Mouse (Mus musculus) E14TG2a.4 (cell line): ENCODE measurements around the gene Phb2.
A peak's percentile ranks its signal among the peaks of the same experiment; 100 is the strongest.

Experiments
- H3K27me3 ChIP-seq: 2 replicates; pipeline ENCODE4 v1.6.1; 2014; ENCODE audit warnings: low read length, control low read depth; ENCODE audit not compliant: insufficient read depth
- H3K36me3 ChIP-seq: 2 replicates; pipeline ENCODE4 v1.6.1; 2014; ENCODE audit warnings: low read length, control low read depth; ENCODE audit not compliant: insufficient read depth
- H3K4me1 ChIP-seq: replicated peaks from 2 replicates; pipeline ENCODE4 v1.6.1; 2014; ENCODE audit warnings: low read depth, low read length, control low read depth
- H3K4me3 ChIP-seq: replicated peaks from 2 replicates; pipeline ENCODE4 v1.5.1; 2014; ENCODE audit warnings: mild to moderate bottlenecking, low read length
- H3K9me3 ChIP-seq: 2 replicates; pipeline ENCODE4 v1.6.1; 2014; ENCODE audit warnings: low read length, control low read depth
- CTCF ChIP-seq: conservative IDR thresholded peaks from 2 replicates; pipeline ENCODE4 v1.5.1; 2014; ENCODE audit warnings: low read length
- NANOG ChIP-seq: IDR thresholded peaks from 2 replicates; pipeline ENCODE4 v1.6.1; 2014; ENCODE audit warnings: borderline replicate concordance, low read length, mixed read lengths
- POU5F1 ChIP-seq: IDR thresholded peaks from 2 replicates; pipeline ENCODE4 v1.6.1; 2014; ENCODE audit warnings: low read length, borderline replicate concordance

Phb2 gene

DNA sequence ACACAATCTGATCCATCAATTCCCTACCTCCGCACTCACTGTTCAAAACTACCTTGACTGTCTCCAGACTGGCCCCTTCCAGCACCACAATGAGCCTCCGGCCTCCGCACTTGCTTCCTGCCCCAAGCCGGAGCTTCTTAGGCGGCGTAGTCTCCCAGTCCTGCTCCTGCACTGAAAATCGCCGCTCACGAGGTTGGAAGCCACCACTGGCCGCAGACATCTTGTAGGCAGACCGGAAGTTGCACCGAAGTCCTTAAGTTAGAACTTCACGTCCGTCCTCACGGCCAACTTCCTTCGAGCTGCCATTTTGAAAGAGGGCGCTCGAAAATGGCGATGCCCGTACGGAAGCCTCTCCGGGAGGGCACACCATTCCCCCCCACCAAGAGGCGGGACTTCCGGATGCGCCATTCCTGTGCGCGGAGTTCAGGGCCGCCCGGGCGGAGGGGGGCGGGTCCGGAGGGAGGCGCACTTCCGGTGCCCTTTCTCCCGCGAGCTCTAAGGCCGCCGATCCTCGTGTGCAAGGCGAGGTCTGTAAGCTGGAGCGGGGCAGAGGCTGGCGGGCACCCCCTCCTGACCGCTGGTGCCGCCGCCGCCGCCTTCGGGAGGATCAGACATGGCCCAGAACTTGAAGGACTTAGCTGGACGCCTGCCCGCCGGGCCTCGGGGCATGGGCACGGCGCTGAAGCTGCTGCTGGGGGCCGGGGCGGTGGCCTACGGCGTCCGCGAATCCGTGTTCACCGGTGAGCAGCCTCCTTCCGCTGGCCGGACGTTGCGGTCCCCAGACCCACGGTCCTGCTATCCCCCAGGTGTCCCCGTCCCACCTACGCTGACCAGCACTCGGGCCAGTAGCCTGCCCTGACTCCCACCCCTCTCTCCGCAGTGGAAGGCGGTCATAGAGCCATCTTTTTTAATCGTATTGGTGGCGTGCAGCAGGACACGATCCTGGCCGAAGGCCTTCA lies at the start of gene Phb2, which contains the start of gene Emg1:
Gene Phb2, plus strand, starts transcription at position 513 of the 959 bp plus-strand sequence.
Gene Emg1, minus strand, starts transcription at position 355 of the 959 bp plus-strand sequence.
- Histone ChIP-seq H3K9me3 (no peaks in the 10 kb centered on the region), H3K4me1 (peaks cover 83% of the 10 kb centered on the region), H3K36me3 (peaks cover 80% of the 10 kb centered on the region), H3K4me3 (peak within 1 kb of the TSS; percentile 100), H3K27me3 (no peaks in the 10 kb centered on the region)
- TF ChIP-seq NANOG (no peak), CTCF (no peak), POU5F1 (no peak)

DNA sequence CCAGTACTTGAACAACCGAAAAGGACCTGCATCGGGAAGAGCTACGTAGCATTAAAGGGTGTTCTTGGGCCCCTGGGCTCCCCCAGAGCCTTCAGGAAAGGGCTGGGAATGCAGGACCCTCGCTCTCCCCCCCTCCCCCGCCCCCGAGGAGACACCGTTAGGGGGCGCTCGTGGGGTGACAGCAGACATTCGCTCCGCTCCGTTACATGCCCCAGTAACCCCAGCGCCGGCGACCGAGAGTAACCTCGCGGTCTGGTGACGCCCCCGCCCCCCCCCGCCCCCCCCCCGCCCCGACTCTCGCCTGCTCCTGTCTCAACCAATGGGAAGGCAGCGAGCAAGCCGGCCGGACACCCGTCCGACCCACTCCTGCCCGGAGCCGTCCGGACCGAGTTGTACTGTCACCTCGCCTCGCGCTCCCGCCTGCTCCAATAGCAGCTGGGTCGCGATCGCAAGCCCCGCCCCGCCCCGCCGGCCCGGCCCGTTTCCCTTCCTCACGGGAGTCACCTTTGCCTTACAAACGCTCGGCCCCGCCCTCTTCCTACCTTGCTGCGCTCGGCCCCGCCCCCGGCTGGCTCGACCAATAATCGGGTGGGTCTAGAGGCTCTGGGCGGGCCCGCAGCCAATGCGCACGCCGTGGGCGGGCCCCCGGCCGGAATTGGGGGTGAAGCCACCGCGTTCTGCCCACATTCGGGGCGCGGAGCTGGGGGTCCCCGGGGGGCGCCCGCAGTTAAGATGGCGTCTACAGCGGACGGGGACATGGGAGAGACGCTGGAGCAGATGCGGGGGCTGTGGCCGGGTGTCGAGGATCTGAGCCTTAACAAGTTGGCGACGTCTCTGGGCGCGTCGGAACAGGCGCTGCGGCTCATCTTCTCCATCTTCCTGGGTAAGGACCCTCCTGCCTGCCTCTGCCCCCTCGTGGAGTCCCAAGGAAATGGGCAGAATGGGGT lies 49.4 kb upstream of the Phb2 start, which contains the start of gene Lpcat3:
Gene Lpcat3, plus strand, starts transcription at position 551 of the 947 bp plus-strand sequence.
- Histone ChIP-seq H3K4me1 (peaks cover 48% of the 10 kb centered on the region), H3K36me3 (peaks cover 22% of the 10 kb centered on the region), H3K4me3 (peak within 1 kb of the TSS; percentile 92), H3K9me3 (no peaks in the 10 kb centered on the region), H3K27me3 (no peaks in the 10 kb centered on the region)
- TF ChIP-seq NANOG (no peak), CTCF (peak; percentile 53)

DNA sequence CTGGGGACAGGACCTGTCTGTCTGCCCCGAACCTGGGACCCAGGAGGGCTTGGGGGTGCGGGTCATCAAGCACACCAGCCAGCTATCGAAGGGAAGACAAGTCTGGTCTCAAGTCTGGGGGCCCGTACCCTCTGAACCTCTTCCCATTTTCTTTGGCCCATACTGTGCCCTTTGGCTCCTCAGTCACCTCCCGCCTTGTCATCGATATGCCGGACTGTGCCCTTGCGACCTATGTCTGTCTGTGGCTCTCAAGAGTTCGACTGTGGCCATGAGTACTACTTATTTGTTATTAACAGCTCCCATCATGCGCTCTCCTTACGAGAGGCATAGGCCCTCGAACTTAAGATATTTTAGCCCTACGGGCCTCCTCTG lies 48.7 kb upstream of the Phb2 start:
- peaks cover 22% of the 10 kb centered on the region for H3K36me3 ChIP-seq
- peak overlapping the region; percentile 92 for H3K4me3 ChIP-seq
- TF ChIP-seq CTCF (no peak), POU5F1 (no peak), NANOG (no peak)
- peaks cover 53% of the 10 kb centered on the region for H3K4me1 ChIP-seq
- H3K27me3 ChIP-seq = no peaks in the 10 kb centered on the region
- H3K9me3 ChIP-seq = no peaks in the 10 kb centered on the region

DNA sequence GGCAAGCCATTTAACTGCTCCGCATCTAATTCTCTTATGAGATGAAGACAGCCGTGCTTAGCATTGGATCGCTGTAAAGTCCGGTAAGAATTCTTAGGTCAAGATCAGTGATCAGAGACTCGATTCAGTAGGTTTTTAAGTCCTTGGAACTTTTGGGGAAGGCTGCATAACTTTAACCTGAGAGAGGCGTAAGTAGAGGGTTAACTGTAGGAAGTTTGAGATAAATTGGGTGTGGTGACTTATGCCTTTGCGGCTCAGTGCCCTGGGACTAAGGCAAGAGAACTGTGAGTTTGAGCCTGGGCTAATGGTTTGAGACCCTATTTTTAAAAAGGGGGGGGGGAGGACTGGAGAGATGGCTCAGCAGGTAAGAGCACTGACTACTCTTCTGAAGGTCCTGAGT lies 47.9 kb upstream of the Phb2 start:
- TF ChIP-seq CTCF (no peak), POU5F1 (no peak)

DNA sequence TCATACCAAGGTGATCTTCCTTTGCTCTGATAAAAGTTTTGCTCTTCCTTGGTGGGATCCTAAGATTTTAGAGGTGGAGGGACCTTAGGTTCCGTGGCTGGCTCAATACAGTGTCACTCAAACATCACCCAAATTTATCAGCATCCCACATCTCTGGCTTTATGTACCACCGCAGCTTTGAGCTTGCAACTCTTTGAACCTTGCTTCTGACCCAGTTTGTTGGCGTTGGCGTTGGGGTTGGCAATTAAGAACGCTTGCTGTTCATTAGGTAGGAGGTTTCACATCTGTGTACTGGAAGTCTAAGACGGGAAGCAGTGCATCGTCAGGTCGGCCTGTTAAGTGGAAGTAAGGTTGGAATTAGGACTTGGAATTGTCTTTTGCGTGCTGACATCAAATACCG lies 47.1 kb upstream of the Phb2 start:
- Histone ChIP-seq H3K27me3 (no peaks in the 10 kb centered on the region), H3K4me1 (peaks cover 55% of the 10 kb centered on the region), H3K36me3 (peaks cover 25% of the 10 kb centered on the region), H3K4me3 (no peak overlapping the region), H3K9me3 (no peaks in the 10 kb centered on the region)
- no peak for TF ChIP-seq CTCF
- TF ChIP-seq POU5F1 = no peak
- TF ChIP-seq NANOG = no peak

More for the DNA sequence above, 47.9 kb upstream of the Phb2 start:
- Histone ChIP-seq H3K4me3 (peak overlapping the region; percentile 92; the same call in 1 of the 2 replicates), H3K36me3 (peaks cover 25% of the 10 kb centered on the region), H3K27me3 (no peaks in the 10 kb centered on the region), H3K4me1 (peaks cover 55% of the 10 kb centered on the region), H3K9me3 (no peaks in the 10 kb centered on the region)

DNA sequence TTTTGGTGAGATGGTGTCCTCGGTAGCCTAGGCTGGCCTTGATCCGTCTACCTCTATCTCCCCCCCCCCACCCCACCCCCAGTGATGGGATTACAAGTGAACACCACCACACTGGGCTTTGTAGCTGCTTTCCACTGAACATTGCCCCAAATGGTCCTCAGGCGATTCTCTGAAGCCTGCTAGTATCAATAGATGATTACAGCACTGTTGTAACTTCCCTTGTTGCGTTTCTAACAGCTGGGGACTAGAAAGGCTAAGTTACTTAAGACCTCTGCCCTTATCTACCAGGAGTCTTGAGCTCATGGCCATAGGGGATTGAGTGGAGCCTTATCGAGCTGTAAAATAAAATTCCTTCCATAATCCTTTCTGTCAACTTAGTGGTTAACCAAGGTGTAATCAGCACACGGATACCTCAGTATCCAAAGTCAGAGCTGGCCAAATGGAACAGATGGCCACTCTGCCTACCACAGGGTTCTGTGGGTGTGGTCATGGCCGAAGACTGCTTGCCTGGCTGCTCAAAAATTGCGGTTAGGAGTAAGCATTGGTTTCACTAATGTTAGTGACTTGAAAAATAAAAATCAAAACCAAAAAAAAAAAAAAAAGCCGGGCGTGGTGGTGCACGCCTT lies 42.8 kb upstream of the Phb2 start:
- peaks cover 43% of the 10 kb centered on the region for H3K36me3 ChIP-seq
- no peaks in the 10 kb centered on the region for H3K9me3 ChIP-seq
- TF ChIP-seq NANOG (no peak), POU5F1 (no peak), CTCF (no peak)
- H3K4me3 ChIP-seq = no peak overlapping the region
- peaks cover 68% of the 10 kb centered on the region for H3K4me1 ChIP-seq
- no peaks in the 10 kb centered on the region for H3K27me3 ChIP-seq

DNA sequence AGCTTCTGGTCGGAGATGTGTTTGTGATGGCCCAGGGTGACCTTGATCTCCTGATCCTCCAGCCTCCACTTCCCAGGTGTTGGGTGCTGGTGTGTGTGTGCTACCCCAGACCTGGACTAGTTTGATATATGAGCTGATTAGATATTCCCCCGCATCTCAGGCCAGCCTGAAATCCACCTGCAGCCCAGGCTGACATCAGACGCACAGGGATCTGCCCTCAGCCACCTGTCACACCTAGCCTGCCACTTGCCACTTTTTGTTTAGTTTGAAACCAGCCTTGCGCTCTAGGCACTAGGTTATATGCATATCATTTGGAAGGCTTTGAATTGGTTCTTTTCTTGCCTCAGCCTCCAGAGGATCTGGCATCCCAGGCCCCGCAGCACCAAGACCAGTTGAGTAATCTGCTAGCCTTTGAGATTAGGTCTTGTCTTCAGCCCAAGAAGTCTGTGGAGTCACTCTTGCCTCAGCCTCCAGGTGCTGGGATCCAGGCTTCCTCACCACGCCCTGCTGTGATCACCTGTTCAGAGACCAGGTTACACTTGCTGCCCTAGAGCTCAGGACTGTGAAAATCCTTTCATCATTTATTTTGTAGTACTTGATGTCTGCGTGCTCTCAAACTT lies 41.7 kb upstream of the Phb2 start:
- TF ChIP-seq CTCF = no peak
- no peak for TF ChIP-seq NANOG
- TF ChIP-seq POU5F1 = no peak
- H3K4me1 ChIP-seq = peaks cover 75% of the 10 kb centered on the region
- peaks cover 47% of the 10 kb centered on the region for H3K36me3 ChIP-seq
- H3K4me3 ChIP-seq = no peak overlapping the region
- no peaks in the 10 kb centered on the region for H3K27me3 ChIP-seq
- H3K9me3 ChIP-seq = no peaks in the 10 kb centered on the region
